Mouse (Mus musculus) embryonic fibroblast, embryonic 13.5 days (primary cell): Measurements from ENCODE around the gene Gm20388.

Experiments
- CTCF ChIP-seq: IDR thresholded peaks from 2 replicates; pipeline ENCODE4 v1.5.1; 2011; ENCODE audit warnings: mild to moderate bottlenecking, control low read depth, low read length, moderate library complexity, borderline replicate concordance; ENCODE audit not compliant: insufficient read depth
- POLR2A ChIP-seq: IDR thresholded peaks from 2 replicates; pipeline ENCODE4 v1.6.1; 2011; ENCODE audit warnings: low read depth, mild to moderate bottlenecking, control low read depth, low read length, moderate library complexity

- TF ChIP-seq POLR2A (no peak), CTCF (no peak)
Measured at GRCm38 (mm10) chr8:122390758-122391157, 2480.1 kb downstream of the Gm20388 start.
